Mouse (Mus musculus) layer of hippocampus, postnatal 14 days (tissue): ENCODE measurements around the gene Meis2. TPM values are rescaled to one million over a fixed set of nuclear protein-coding genes. Genes with fewer than 3 reads are reported as not detected.

ENCODE experiments used
- DNase-seq, 2 experiments: peaks; one replicate each; pipeline ENCODE4 v3.0.0; 2021 to 2022; ENCODE audit warnings: low spot score in 2 of 2, mixed read lengths in 1 of 2
- total RNA-seq, 2 experiments: library from RNA; stranded (reverse); gene quantifications; 2 replicates each; pipeline ENCODE4 v1.2.3; 2021

The Meis2 gene
- total RNA-seq, 2 experiments from 2014 or later, result 34.6 to 34.8 TPM

DNA sequence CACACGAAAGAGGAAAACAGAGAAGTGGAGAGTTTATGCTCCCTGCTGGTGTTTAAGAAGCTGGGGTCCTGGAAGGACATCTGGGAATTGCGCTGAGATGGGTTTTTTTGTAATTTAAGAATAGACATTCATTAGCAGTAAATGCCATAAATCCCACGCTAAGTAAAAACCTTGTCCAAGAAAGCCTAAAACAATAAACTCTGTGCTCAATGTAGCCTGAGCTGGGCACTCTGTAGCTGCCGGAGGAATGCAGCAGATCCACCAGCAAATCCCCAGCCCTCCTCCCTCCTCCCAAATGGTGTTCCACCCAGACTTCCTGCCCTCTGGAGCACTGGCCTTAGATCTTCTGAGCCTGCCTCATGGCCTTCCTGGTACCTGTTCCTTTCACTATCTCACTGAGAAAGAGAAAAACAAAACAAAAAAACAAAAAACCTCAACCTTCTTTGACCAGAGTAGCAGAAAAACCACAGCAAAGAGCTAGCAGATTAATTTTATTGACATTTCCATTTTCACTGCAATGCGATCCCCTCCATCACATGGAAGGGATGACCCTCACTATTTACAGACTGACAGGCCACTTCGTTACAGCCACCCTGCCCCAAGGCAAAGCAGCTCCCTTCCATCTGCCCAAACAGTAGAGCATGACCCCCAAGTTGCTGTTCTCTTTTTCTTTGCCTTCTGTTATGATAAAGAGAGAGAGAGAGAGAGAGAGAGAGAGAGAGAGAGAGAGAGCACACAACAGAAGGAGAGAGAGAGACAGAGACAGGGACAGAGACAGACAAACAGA lies 64.1 kb downstream of the Meis2 start:
- no peak for DNase-seq

DNA sequence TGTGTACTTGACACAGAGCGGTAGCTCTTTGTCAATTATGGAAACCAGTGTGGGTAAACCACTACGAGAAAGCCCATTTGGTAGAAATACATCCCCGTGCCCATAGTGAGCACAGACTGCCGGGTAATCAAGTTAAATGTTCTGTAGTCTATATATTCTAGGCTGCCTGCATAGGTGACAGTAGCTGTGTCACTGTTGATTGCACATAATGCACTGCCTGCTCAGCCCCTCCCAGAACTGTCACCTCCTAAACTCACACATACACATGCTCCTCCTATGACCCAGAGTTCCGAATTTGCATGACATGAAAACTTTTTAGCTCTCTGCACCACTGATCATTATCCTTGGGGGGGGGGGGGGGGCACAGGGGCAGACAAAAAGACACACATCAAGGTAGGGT lies 65.1 kb downstream of the Meis2 start:
- no peak for DNase-seq

DNA sequence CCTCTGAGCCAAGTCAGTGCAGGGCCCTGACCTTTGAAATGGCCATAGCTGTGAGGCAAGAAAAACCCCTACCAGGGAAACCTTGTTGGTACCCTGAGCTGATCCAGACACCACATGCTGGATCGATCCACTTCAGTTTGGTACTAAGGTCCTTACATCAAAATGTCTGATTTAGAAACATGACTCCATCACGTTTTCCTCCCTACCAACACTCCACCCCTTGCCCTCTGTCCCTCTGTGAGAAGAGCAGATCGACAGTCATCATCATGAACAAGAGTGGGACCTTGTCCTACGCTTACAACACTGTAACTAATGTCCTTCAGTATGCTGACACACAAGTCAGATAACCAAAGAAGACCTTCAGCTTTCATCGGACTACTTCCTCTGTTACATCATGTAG lies 66.8 kb downstream of the Meis2 start:
- DNase-seq, result no peak

DNA sequence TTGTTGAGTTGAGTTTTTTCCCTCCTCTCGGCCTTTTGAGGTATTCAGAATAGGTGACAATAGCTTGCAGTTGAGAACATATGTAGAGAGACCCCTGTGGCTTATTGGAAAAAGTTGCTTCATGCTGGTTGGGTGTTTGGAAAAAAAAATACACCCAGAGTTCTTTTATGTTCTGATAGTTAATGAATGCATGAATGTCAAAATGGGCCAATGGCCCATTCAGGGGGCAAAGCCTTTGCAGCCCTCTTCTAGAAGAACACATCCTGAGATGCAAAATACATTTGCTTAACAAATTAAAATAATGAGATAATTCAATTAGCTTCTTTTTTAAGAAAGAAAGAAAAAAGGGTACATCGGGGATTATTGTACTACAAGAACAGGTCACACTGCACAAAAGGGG lies 69.2 kb downstream of the Meis2 start:
- DNase-seq, result no peak

DNA sequence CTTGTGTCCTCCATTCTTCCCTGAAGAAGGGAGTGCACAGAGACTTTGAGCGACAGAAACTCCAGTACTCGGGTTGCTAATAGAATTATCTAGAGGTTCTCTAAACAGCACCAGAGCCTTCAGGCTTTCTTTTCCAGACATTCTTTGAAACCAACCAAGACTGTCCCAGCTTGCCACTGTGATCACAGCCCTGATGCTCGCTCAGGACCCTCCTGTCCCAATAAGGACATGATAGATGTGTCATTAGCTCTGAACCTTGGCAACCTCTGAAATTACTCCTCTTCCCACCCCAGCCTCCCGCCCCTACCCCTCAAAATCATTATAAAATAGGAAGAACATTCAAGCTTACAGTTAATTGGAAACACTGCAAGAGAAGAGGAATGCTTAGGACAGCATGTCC lies 71.8 kb downstream of the Meis2 start:
- no peak for DNase-seq

DNA sequence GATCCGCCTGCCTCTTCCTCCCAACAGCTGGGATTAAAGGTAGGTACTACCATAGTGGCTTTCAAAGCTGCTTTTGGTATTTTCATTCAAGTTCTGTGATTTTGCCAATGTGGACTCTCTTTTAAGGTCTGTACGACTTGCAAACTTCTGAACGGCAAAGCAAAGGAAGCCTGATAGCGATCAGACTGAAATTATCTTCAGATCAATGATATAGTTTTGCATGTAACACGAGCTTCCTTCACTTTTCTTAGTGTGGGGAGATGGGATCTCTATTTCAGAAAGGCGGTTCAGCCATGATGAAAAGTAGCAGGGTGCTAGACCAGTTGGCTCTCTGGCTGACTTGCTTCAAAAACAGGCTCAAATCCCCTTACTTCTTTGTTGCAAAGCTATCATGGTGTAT lies 76.4 kb downstream of the Meis2 start:
- DNase-seq, result no peak

DNA sequence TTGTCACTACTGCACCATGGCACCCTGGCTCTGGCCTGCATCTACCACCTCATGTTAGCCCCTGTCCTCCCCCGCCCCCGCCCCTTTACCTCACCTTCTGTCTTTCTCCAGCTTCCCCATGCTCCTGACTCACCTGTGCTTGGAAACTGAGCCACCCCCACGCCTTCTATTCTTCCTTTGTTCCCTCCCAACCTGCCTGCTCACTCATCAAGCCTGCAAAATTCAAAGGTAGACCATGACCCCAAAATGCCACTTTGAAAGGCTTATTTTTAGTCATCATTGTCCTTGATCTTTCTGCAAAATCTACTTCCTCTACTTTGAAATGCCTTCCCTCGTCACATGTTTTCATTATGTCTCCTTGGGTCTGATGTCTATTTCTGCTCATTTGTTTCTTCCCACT lies 77.2 kb downstream of the Meis2 start:
- no peak for DNase-seq

DNA sequence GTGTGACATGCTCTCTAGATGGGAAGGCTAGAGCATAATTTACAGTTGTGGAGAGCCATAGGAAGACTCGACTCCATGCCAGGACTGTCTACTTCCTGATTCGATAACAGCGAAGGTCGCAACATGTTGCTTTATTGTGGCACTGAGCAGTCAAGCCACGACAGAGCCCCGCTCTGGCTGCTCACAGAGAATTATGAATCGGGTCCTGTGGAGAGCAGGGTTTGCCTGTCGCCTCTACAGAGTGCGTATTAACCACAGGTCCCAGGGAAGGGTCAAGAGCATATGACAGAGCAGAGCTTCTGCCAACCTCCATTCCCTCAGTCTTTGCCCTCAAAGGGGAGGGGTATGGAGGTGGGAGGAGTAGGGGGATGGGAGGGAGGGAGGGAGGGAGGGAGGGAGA lies 80.7 kb downstream of the Meis2 start:
- DNase-seq, result no peak

DNA sequence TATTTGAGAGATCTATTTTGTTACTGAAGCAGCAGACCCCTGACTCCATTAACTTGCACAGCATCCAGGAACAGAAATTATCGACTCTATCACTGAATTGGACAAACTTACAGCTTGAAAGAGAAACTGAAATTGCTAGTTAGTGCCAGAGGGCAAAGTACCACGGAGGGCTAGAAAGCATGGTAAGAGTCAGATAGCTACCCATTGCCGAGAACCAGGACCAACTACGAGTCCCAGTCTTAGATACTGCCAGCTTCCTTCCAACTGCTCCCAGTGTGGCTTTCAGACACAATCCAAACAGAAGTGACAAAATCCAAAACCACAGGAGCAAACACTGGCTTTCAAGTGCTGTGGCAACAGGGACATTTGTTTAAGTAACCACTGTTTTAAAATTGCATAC lies 81.2 kb downstream of the Meis2 start:
- no peak for DNase-seq

DNA sequence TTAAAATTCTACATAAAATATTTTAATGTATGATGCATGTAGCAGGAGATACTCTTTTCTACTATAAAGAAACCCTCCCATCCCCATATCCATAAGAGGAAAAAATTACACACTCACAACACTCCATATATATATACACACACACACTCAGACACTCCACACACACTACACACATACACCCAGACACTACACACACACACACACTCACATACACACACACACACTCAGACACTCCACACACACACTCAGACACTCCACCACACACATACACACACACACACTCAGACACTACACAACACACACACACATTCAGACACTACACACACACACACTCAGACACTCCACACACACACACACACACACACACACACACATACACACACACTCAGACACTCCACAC lies 85.1 kb downstream of the Meis2 start:
- no peak for DNase-seq

DNA sequence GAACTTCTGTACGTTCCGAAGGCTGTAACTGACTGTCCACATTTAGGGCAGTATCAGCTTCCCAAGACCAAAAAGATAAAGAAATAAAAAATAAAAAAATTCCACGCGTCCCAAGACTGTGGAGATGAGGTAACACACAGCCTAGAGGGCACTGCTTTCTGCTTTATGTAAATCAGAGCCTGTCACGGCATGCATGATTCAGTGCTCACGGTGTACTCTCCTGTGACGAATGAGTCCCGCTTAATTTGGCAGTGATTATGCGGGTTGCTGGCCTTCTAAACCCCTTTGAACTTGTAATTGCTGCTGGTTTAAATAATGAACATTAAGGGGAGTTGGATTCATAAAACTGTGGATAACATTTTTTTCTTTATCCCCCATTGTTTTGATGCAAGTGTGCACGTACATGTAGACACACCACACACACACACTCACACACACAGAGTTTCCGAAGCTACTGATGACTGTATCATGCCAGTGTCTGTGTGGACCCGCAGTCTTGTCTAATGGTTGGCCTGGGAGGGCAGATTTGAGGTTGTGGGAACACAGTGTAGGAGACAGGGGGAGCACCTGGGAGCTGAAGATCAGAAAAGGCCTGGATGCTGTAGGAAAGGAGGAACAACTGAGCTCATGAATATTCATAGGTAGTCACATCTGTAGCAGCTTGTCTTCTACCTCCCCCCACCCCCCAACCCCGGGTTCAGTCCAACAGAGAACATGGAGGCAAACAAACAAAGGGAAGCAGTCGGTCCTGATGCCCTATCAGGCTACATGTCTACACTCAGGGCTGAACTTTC lies 85.8 kb downstream of the Meis2 start:
- no peak for DNase-seq

DNA sequence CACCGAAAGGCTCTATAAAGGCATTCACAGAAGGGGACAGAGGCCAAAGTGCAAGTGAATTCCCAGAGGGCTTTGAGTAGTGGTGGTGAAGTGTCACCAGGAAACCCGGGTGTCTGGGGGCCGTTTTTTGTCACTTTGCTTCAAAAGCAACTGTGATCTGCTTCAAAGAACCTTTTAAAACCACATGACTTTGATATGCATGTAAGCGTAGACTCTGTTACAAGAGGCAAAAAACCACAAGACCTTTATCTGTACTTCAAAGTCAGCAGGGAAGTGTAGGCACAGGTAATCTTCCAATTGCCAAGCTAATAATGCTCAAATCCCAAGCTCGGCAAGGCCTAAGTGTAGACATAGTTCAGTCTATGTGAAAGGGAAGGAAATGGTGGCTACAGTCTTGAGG lies 87.0 kb downstream of the Meis2 start:
- DNase-seq, result no peak

DNA sequence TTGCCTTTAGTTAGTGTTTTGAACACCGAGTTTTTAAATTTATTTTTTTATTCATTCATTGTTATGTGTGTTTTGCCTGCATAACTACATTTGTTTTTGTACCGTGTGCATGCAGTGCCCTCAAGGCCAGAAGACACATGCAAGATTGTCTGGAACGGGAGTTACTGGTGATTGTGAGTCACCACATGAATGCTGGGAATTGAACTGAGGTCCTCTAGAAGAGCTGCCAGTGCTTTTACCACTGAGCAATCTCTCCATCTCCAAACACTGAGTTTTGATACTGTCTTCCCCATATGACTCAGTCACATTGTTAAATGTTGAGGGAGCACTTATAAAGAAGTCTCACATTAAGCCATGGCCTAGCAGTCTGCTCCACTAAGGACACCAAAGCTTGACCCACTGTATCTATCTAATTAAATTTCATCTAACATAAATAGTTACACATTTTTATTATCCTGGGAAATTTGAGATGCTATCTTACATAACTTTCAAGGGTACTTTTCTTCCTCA lies 94.3 kb downstream of the Meis2 start:
- DNase-seq, result no peak

DNA sequence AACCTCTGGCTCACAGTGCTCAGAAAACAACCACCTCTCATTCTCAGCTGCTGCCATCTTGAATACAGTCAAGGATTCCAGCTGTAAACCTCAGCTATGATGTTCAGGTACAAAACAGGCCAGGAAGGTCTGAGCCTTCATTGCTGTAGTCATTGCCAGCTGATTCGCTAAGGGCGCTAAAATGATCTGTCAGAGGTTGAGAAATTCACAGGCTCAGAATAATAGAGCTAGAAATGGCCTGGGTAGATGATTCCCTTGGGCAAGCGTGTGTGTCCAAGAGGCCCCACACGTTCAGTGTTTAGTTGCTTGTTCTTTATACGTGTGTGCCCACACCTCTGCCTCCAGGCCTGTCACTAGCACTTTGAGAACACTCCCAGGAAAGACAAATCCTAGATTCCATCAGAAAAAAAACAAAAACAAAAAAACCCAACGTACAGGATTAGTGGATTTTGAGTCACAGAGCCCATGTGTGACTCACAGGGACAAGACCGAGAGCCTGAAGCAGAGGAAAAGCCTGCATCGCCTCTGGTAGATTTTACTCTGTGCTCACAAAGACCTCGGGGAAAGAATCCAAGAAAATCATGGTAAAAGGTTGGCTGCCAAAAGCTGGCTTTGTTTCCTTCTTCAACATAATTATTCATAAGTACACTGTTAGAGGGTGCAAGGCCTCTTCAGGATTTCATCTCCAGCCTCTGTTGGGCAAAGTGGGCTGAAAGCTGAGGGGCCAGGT lies 95.4 kb downstream of the Meis2 start:
- no peak for DNase-seq

DNA sequence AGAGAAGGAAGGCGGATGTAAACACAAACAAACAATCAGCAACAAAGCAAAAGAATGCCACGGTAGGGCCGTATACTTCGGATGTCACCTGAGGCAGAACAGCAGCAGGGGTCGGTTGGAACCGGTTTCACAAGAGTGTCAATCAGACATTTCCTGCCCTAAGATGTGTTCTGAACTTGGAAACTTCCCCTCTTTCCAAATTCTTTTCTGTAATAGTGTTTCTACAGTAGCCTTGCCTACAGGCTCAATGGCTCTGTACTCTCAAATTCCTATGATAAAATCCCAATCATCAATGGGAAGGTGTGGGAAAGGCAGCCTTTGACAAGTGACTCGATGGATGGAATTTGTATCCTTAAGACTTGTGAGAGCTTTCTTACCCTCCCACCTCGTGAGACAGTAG lies 96.4 kb downstream of the Meis2 start:
- DNase-seq, result no peak

DNA sequence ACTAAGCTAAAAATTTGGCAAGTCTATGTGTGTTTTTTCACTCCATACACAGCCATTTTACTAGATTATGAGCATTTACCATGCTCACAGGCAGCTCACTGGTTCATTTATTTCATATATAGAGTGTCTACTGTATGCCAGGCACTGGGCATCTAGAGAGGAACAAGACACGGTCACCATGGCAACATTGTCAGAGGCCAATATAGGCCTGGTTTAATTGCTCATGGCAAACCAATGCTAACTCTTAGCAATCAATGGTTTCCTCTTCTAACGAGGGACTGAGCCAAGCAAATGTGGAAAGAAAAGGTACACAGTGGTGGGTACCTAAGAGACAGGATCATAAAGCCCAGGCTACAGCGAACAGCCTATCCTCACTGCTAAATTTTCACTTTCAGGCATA lies 100.7 kb downstream of the Meis2 start:
- no peak for DNase-seq

DNA sequence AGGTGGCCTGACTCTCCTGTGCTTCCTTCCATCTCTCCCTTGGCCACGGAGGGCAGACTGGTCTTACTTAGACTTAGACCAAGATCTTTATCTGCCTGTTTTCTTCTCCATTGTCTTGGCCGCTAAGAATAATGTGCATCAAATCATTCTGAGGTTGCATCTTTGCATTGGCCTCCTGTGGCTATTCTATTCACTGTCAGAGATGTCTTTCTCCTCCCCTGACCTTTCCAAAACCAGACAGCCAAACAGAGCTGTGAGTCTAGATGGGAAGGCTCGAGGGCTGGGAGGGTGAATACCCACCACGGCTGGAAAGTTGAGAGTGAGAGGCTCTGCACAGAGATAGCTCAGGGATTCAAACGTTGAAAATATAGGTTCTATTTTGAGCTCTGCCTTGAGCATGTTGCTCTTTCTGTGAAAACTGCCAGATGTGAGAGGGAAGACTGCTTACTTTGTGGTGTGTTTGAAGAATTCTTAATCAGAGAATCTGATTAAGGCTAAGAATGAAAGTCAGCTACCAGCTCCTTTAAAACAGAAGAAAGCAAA lies 102.3 kb downstream of the Meis2 start:
- no peak for DNase-seq

DNA sequence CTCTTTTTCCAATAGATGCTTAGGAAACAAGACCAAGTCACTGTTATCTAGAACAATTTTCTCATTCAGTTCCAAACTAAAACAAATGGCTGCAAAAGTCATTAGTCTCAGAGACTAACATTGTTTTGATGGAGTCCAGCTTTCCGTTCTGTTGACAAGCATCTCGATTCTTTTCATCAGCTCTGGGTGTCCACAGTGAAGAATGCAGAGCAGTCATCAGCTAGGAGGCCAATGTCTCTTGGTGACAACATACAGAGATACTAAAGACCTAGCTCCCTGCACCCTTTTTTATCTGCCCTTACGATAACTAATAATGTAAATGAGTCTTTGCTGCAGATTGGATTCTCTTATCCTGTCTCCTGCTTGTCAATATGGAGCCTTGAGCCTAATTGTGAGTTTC lies 102.9 kb downstream of the Meis2 start:
- DNase-seq, result no peak

DNA sequence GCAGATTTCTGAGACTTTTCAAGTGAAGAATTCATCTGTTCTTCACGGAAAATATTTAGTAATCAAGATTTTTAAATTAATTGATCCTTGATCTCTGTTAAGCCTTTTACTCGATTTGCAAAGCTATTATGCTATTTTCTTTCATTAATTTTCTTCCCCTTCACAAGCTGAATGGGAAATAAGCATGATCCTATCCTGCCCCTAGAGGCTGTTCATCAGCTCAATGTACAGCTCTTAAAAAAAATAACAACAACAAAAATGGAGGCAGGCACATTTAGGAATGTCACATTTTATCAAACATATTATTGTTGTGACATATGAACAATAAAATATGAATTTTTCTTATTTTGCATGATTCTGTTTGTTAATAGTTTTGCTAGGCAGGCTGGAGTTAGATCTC lies 103.5 kb downstream of the Meis2 start:
- DNase-seq, result no peak

DNA sequence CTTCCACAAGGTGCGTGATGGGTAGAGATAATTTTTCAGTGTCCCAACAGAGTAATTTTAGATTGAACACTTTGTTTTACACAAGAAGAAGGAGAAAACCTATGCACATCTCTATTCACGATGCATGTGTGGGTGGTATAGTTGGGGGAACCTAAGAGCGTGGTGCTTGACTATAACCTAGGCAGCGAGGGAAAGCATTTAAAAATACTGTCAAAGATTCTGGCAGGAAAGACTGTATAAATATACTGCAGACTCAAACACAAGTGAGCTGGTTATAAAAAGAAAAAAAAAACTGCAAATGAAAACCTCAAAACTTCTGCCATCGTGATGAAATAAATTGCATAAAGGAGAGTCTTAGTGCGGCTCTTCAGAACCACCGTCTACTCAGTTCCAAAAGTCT lies 105.0 kb downstream of the Meis2 start:
- DNase-seq, result no peak

DNA sequence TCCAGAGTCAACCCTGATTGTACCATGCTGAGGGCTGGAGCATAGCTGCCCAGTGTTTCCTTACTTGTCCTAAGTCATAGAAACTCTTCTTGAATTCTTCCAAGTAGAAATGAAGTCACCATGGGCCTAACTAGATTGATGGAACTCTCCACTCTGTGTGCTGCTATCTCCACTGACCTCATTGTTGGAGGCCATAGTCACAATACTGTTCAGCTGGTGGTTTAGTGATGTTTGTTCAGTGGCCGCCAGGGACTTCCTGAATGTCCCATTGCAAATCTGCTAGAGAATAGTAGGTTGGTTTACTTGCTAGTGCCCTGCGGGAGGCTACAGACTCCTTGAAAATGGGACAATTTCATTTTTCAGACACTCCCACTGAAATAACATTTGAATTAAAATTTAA lies 108.9 kb downstream of the Meis2 start:
- DNase-seq, result no peak

DNA sequence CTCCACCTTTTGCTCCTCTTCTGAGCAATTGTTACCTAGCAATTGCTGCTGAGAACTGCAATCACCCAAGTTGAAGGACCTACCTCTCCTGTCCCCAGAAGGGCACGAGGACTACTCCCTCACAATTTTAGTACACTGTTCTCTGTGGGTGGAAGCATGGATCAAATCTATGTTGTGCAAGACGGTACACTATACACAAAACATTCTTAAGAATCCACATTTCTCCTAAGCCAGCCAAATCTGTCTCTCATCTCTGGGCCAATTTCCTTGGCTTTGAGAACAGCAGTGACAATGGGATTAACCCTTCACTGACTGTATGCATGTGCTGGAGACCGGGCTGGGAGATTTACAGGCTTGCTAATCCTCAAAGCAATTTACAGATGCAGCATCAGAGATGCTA lies 115.0 kb downstream of the Meis2 start:
- no peak for DNase-seq
